Mouse (Mus musculus) liver, embryonic 13.5 days (tissue): ENCODE results near the gene Alpk3. TPM values are rescaled to one million over a fixed set of nuclear protein-coding genes. Genes with fewer than 3 reads are reported as not detected.

ENCODE experiments used
- ATAC-seq: fragments of 200-750 bp; cut with Nextera tagmentation; 2 replicates; pipeline ENCODE4 v1.8.0; 2017; ENCODE audit warnings: low read depth, mild to moderate bottlenecking, moderate number of reproducible peaks, moderate library complexity
- DNase-seq: peaks from one replicate; pipeline ENCODE4 v3.0.0; 2022
- H3K27ac ChIP-seq: fragments of 300-500 bp; sonication (generic); 2 replicates; pipeline ENCODE4 v1.5.1; 2015; ENCODE audit warnings: moderate library complexity, mild to moderate bottlenecking, inconsistent platforms
- H3K27me3 ChIP-seq: fragments of 300-500 bp; sonication (generic); 2 replicates; pipeline ENCODE4 v1.6.1; 2015; ENCODE audit warnings: mild to moderate bottlenecking, inconsistent platforms
- H3K36me3 ChIP-seq: fragments of 300-500 bp; sonication (generic); 2 replicates; pipeline ENCODE4 v1.6.1; 2015; ENCODE audit warnings: mild to moderate bottlenecking, inconsistent platforms
- H3K4me1 ChIP-seq: fragments of 300-500 bp; sonication (generic); replicated peaks from 2 replicates; pipeline ENCODE4 v1.6.1; 2015; ENCODE audit warnings: inconsistent platforms
- H3K4me2 ChIP-seq: fragments of 300-500 bp; sonication (generic); 2 replicates; pipeline ENCODE4 v1.6.1; 2015; ENCODE audit warnings: inconsistent platforms, mild to moderate bottlenecking, moderate library complexity
- H3K4me3 ChIP-seq: fragments of 300-500 bp; sonication (generic); replicated peaks from 2 replicates; pipeline ENCODE4 v1.5.1; 2015; ENCODE audit warnings: mild to moderate bottlenecking, inconsistent platforms
- H3K9ac ChIP-seq: fragments of 300-500 bp; sonication (generic); 2 replicates; pipeline ENCODE4 v1.6.1; 2015; ENCODE audit warnings: mild to moderate bottlenecking, inconsistent platforms
- H3K9me3 ChIP-seq: fragments of 300-500 bp; sonication (generic); replicated peaks from 2 replicates; pipeline ENCODE4 v1.6.1; 2016; ENCODE audit warnings: inconsistent platforms
- WGBS: fragments of 180-500 bp; shearing (Covaris S2); methylation state at CpG from one replicate; pipeline ENCODE4 v1.1.7; 2015; ENCODE audit not compliant: insufficient replicate concordance; 5-methylcytosine and 5-hydroxymethylcytosine counted together
- polyA plus RNA-seq: library from polyadenylated mRNA; unstranded; fragments of >200 nt; fragmentation: Nextera tagmentation; extraction: Ambion mirVana; gene quantifications from 2 replicates; pipeline ENCODE4 v1.2.1, GENCODE M21; 2015

Gene Alpk3
- 0.15 and 0.16 TPM in 2 replicates for polyA plus RNA-seq

DNA sequence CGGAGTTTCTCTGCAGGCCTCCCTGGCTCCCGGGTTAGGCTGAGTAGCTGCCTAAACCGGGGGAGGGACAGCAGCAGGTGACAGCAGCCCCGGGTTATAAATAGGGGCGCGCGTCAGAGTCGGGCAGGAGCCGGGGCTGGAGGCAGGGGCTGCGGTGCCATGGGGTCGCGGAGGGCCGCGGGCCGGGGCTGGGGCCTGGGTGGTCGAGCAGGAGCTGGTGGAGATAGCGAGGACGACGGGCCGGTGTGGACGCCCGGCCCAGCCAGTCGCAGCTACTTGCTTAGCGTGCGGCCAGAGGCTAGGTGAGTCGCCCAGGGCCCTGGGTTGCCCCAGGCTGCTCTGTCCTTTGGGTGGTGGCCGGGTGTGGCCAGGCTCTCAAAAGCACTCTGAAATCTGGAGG, at the start of gene Alpk3:
Alpk3 (plus strand) TSS at position 130 of the 400 bp plus-strand sequence.
- peak within 1 kb of the TSS; percentile 46 for H3K4me3 ChIP-seq
- H3K9me3 ChIP-seq: no peaks in the 10 kb centered on the region

DNA sequence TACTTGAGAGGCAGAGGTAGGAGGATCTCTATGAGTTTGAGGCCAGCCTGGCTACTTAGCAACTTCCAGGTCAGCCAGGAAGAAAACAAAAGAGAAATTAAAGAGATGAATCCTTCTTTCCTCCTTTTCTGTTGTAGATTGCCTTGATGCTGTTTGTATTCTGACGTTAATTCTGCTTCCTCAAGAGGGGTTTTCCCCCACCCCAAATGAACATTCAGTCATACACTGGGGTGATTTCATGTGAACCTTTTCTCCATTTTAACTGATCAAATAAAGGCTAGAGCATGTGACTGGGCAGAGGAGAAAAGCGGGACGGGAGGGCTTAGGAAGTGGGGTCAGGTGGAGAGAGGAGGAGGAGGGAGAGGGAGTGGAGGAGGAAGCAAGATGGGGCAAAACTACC, 49.1 kb upstream of the Alpk3 start:
- H3K27me3 ChIP-seq: no peaks in the 10 kb centered on the region
- H3K4me1 ChIP-seq: peaks cover 60% of the 10 kb centered on the region
- DNase-seq (no peak), ATAC-seq (no peak)
- 74% methylated on average over 3 of the region's 3 CpGs for whole genome bisulfite sequencing
- H3K4me3 ChIP-seq: no peak overlapping the region
- H3K9me3 ChIP-seq: no peaks in the 10 kb centered on the region
- peaks cover 43% of the 10 kb centered on the region for H3K36me3 ChIP-seq
- H3K4me2 ChIP-seq: no peak overlapping the region
- H3K9ac ChIP-seq: no peak overlapping the region
- no peak overlapping the region for H3K27ac ChIP-seq

More for the DNA sequence above, at the start of gene Alpk3:
- H3K27me3 ChIP-seq: no peaks in the 10 kb centered on the region
- 15% methylated on average over 27 of the region's 27 CpGs for WGBS
- peaks cover 37% of the 10 kb centered on the region for H3K4me1 ChIP-seq
- DNase-seq (peak; percentile 9), ATAC-seq (peak; percentile 85)
- peak within 1 kb of the TSS; percentile 79 for H3K4me2 ChIP-seq
- peak within 1 kb of the TSS; percentile 67 for H3K9ac ChIP-seq
- no peaks in the 10 kb centered on the region for H3K36me3 ChIP-seq
- peak within 1 kb of the TSS; percentile 75 for H3K27ac ChIP-seq

DNA sequence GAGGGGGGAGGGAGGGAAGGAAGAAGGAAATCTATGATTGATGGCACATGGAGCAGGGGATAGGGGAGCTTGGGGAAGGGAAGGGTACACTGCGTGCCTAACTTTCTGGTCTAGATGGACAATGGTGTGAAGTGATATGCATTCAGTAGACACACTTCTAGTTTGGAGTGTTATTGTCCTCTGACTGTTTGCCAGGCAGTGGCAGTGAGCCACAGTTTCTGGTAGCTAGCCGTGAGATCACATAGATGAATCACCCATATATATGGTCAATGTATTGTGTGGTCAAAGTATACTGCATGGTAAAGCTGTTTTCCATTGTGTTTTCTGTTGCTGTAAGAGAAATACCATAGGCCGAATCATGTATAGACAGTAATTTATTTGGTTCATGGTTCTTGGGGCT, 45.8 kb upstream of the Alpk3 start:
- Histone ChIP-seq H3K36me3 (peaks cover 47% of the 10 kb centered on the region), H3K27me3 (no peaks in the 10 kb centered on the region), H3K9ac (no peak overlapping the region), H3K4me3 (no peak overlapping the region), H3K4me2 (no peak overlapping the region), H3K9me3 (no peaks in the 10 kb centered on the region), H3K4me1 (peaks cover 28% of the 10 kb centered on the region), H3K27ac (no peak overlapping the region)
- no peak for DNase-seq
- no peak for ATAC-seq
- 92% methylated on average over 3 of the region's 3 CpGs for WGBS

DNA sequence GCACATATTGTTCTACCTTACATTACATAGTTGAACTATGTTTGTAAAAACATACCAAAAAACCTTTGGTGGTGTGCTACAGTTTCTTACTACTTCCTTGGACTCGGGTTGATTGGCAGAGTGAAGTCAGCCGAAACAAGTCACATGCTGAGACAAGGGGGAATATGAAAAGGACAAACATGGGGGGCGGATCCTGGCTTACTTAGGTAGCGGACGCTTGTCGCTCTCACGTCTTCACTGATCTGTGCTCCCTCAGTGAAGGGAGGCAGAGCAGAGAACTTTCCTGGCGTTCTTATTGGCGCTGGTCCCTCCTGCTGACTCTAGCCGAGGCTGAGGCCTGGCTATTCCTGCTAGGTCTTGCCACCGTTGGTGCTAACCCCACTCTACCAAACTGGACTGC, 37.1 kb upstream of the Alpk3 start:
- H3K4me1 ChIP-seq: peaks cover 35% of the 10 kb centered on the region
- H3K9me3 ChIP-seq: no peaks in the 10 kb centered on the region
- H3K27me3 ChIP-seq: no peaks in the 10 kb centered on the region
- DNase-seq (no peak), ATAC-seq (no peak)
- 84% methylated on average over 11 of the region's 11 CpGs for WGBS
- peaks cover 54% of the 10 kb centered on the region for H3K36me3 ChIP-seq
- H3K4me3 ChIP-seq: no peak overlapping the region
- H3K4me2 ChIP-seq: no peak overlapping the region
- H3K9ac ChIP-seq: no peak overlapping the region
- no peak overlapping the region for H3K27ac ChIP-seq

DNA sequence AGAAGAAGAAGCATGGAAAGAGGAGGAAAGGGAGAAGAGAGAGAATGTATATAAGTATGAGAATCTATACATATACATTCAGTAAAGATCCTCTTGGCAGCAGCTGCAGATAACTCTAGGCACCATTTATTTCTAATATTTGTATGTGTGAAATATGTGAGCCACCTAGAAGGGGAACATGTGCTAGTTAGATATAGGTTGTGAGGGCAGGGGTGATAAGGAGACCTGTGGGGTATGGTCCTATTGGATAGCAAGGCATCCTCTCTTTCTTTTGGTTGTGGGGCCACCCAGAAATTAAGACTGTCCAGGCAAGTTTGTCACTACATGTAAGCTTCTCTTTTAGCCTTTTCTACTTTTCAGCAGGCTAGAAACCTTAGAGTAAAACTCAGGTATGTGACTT, 34.7 kb upstream of the Alpk3 start:
- H3K27me3 ChIP-seq: no peaks in the 10 kb centered on the region
- H3K27ac ChIP-seq: peak overlapping the region; percentile 67
- DNase-seq: peak; percentile 37
- peak overlapping the region; percentile 42 for H3K4me2 ChIP-seq
- peaks cover 72% of the 10 kb centered on the region for H3K36me3 ChIP-seq
- no peaks in the 10 kb centered on the region for H3K9me3 ChIP-seq
- H3K9ac ChIP-seq: peak overlapping the region; percentile 30; the same call in 1 of the 2 replicates
- no peak overlapping the region for H3K4me3 ChIP-seq
- ATAC-seq: peak; percentile 90
- H3K4me1 ChIP-seq: peaks cover 35% of the 10 kb centered on the region

DNA sequence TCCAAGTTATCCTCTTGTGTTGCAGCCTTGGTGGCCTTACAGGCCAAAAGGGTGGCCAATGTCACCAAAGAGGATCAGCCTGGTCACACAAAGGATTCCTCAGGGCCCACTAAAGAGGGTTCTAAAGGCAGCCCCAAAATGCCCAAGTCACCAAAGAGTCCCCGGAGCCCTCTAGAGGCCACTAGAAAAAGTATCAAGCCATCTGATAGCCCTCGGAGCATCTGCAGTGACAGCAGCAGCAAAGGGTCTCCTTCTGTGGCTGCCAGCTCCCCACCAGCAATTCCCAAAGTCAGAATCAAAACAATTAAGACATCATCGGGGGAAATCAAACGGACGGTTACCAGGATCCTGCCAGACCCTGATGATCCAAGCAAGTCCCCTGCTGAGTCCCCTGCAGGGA, 33.3 kb upstream of the Alpk3 start:
- no peak overlapping the region for H3K4me3 ChIP-seq
- ATAC-seq (no peak), DNase-seq (no peak)
- H3K36me3 ChIP-seq: peaks cover 76% of the 10 kb centered on the region
- H3K9me3 ChIP-seq: no peaks in the 10 kb centered on the region
- no peaks in the 10 kb centered on the region for H3K27me3 ChIP-seq
- 80% methylated on average over 5 of the region's 5 CpGs for WGBS
- 0 out of 2 replicates have a peak overlapping the region, but pooled peaks have one; percentile 67 for H3K27ac ChIP-seq
- no peak overlapping the region for H3K9ac ChIP-seq
- no peak overlapping the region for H3K4me2 ChIP-seq
- peaks cover 35% of the 10 kb centered on the region for H3K4me1 ChIP-seq

DNA sequence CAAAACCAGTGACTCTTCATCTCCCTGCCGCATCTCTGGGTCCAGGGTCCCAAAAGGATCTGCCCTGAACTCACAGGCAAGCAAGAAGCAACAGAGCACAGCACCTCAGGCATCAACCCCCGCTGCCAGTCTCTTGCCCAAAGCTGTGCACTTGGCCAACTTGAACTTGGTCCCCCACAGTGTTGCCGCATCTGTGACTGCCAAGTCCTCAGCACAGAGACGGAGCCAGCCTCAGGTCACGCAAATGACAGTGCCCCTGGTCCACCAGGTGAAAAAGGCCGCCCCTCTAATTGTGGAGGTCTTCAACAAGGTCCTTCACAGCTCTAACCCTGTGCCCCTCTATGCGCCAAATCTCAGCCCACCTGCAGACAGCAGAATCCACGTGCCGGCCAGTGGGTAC, 32.7 kb upstream of the Alpk3 start:
- H3K4me2 ChIP-seq: no peak overlapping the region
- H3K27ac ChIP-seq: no peak overlapping the region
- peaks cover 35% of the 10 kb centered on the region for H3K4me1 ChIP-seq
- 94% methylated on average over 9 of the region's 9 CpGs for WGBS
- H3K27me3 ChIP-seq: no peaks in the 10 kb centered on the region
- ATAC-seq: no peak
- no peak overlapping the region for H3K9ac ChIP-seq
- peaks cover 81% of the 10 kb centered on the region for H3K36me3 ChIP-seq
- no peaks in the 10 kb centered on the region for H3K9me3 ChIP-seq
- no peak for DNase-seq
- no peak overlapping the region for H3K4me3 ChIP-seq

DNA sequence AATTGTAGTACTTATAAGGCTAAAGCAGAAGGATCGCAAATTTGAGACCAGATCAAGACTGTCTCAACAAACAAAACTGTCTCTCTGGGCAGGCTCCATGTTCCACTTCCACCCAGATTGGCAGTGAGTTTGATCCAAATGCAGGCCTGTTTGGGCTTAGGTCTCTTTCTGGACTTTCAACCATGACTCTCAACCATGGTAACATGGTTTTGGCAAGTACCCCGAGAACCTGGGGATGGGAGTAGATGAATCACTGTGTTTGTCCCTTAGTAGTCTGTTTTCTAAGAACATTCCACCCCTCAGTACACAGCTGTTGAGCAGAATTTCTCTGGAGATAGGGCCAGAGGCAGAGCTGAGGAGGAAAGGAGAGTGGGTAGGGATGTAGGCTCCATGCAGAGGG, 31.6 kb upstream of the Alpk3 start:
- Histone ChIP-seq H3K27me3 (no peaks in the 10 kb centered on the region), H3K36me3 (peaks cover 82% of the 10 kb centered on the region)
- no peak for DNase-seq

DNA sequence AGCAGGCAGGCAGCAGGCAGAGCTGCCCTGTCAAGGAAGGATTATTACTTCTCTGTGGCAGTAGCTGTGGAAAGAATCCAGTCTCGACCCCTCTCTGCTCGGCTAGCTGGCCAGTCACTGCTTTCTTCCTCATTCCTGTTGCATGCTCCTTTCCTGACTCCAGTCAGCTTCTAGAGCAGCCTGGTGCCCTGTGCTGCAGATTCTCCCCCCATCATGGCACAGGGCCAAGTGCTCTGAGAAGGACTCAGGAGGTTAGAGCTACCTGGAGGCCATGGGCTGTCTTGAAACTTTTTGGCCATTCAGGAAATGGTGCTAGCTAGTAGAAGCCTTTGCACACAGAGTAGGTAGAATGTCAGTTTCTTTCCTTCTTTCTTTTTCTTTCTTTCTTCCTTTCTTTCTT, 17.7 kb upstream of the Alpk3 start:
- Histone ChIP-seq H3K4me2 (no peak overlapping the region), H3K27ac (no peak overlapping the region), H3K9me3 (no peaks in the 10 kb centered on the region), H3K4me1 (no peaks in the 10 kb centered on the region), H3K27me3 (no peaks in the 10 kb centered on the region), H3K36me3 (peaks cover 92% of the 10 kb centered on the region), H3K9ac (no peak overlapping the region), H3K4me3 (no peak overlapping the region)
- DNase-seq: no peak
- ATAC-seq: no peak
- 79% methylated on average over 2 of the region's 2 CpGs for WGBS

More for the DNA sequence above, 31.6 kb upstream of the Alpk3 start:
- H3K4me3 ChIP-seq: no peak overlapping the region
- WGBS: 84% methylated on average over 2 of the region's 2 CpGs
- no peak overlapping the region for H3K4me2 ChIP-seq
- ATAC-seq: no peak
- peaks cover 29% of the 10 kb centered on the region for H3K4me1 ChIP-seq
- H3K9me3 ChIP-seq: no peaks in the 10 kb centered on the region
- no peak overlapping the region for H3K27ac ChIP-seq
- no peak overlapping the region for H3K9ac ChIP-seq

DNA sequence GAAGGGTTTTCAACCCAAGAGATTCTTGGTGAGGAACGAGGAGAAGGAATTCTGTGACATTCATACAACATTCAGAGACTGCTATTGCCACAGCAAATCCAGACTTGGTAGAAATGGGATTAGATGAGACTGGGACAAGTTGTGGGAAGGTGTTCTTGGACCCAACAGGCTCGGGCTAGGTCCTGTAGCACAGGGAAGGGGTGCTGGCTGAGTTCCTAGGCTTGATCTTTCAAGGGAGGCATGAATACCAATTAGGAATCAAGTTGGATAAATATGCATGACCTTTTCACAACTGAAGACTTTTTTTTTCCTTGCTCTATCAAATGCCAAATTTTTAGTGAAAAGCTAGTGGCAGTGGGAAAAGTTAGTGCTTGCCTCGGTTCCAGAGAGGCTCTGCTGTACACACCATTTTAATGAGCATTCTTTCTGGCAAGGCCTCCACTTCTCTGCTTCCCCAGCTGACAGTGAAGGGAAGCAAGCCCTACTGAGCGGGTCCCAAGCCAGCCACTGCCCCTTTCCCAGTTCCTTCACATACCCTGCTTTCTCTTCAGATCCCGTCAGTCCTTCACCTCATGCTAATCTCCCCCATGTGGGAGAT, 14.3 kb upstream of the Alpk3 start:
- ATAC-seq: no peak
- Histone ChIP-seq H3K4me3 (no peak overlapping the region), H3K36me3 (peaks cover 63% of the 10 kb centered on the region), H3K27me3 (no peaks in the 10 kb centered on the region), H3K27ac (no peak overlapping the region), H3K9me3 (no peaks in the 10 kb centered on the region), H3K4me2 (no peak overlapping the region), H3K4me1 (no peaks in the 10 kb centered on the region), H3K9ac (no peak overlapping the region)
- no peak for DNase-seq
- WGBS: 70% methylated on average over 5 of the region's 5 CpGs

DNA sequence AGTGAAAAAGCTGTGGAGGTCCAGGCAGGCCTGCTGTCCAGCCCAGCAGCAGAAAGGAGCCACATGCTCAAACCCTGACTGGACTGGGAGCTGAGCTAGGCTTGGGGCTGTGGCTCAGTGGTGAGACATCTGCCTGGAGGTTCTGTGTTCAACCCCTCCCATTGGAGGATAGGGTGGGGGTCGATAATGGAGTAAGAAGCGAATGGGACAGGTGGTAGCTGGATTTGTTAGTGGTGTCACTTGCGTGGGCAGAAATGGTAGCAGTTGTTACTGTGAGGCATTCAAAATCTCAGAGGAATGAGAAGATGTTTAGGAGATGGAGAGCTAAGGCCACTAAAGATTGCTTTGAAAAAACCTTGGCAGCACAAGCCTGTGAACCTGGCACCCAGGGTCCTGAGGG, 9.6 kb upstream of the Alpk3 start:
- ATAC-seq (no peak), DNase-seq (no peak)
- no peak overlapping the region for H3K9ac ChIP-seq
- no peaks in the 10 kb centered on the region for H3K9me3 ChIP-seq
- H3K27ac ChIP-seq: no peak overlapping the region
- H3K4me1 ChIP-seq: no peaks in the 10 kb centered on the region
- no peaks in the 10 kb centered on the region for H3K27me3 ChIP-seq
- no peak overlapping the region for H3K4me2 ChIP-seq
- 80% methylated on average over 3 of the region's 3 CpGs for WGBS
- peaks cover 17% of the 10 kb centered on the region for H3K36me3 ChIP-seq
- H3K4me3 ChIP-seq: no peak overlapping the region

DNA sequence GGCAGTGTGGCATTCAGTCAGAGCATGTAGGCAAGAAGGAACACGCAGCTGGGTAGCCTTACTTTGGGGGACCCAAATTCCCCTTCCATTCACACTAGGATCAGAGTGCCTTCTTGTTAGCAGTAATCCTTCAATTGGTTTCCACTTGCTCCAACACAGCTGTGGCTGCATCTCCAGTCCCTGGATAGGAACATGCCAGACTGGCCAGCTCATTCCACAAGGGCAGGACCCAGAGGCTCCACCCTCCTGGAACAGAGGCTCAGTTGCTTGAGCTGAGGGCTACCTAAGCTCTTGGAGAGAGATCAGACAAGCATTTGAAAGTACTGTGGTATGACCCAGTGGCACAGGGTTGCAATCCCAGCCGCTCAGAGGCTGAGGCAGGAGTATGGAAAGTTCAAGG, 8.9 kb upstream of the Alpk3 start:
- Histone ChIP-seq H3K36me3 (peaks cover 10% of the 10 kb centered on the region; the same call in 1 of the 2 replicates), H3K9ac (no peak overlapping the region), H3K4me1 (no peaks in the 10 kb centered on the region), H3K4me3 (no peak overlapping the region), H3K4me2 (no peak overlapping the region), H3K9me3 (no peaks in the 10 kb centered on the region), H3K27me3 (no peaks in the 10 kb centered on the region), H3K27ac (no peak overlapping the region)
- 83% methylated on average over 2 of the region's 2 CpGs for WGBS
- DNase-seq: no peak
- no peak for ATAC-seq
